Mouse (Mus musculus) B cell, adult (primary cell): ENCODE results near the gene Eif1. TPM values are rescaled to one million over a fixed set of nuclear protein-coding genes. Genes with fewer than 3 reads are reported as not detected.

ENCODE experiments used
- total RNA-seq: library from RNA; stranded (reverse); gene quantifications from 4 replicates; pipeline ENCODE4 v1.2.4, GENCODE M21; 2023; ENCODE audit not compliant: inconsistent age

The Eif1 gene
- total RNA-seq = 2,378 to 2,468 TPM (median 2,410 TPM) in 4 replicates

DNA sequence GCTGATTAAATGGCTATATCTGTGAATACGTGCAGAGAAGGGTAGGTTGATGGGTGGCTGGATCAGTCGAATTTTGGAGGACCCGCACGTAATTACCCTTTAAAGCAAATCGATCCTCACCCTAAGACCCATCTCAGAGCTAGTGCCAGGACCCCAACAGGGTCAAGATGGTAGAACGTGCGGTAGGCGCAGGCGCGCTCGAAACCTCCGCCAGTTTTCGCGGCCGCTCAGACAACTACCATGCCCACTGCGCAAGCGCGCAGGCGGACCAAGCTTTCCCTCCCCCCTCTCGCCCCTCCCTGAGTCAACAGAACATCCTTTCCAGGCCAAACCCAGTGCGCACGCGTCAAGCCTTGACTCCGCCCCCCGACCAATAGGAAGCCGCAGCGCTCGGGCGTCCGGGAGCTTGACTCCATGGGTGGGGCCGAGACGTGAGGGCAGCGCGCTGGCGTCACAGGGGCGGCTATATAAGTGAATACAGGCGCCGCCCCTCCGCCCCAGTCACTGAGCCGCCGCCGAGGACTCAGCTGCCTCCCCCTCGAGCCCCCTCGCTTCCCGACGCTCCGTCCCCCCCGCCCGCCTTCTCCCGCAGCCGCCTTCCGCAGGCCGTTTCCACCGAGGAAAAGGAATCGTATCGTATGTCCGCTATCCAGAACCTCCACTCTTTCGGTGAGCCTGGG, at the start of gene Eif1:
Gene Eif1, plus strand, starts transcription at position 394 of the 680 bp plus-strand sequence.

GRCm38 (mm10) chr11:100333944-100334457, 14.3 kb downstream of the Eif1 start, which contains the start of gene Gast:
Gene Gast, plus strand, starts transcription at chr11:100334407.

GRCm38 (mm10) chr11:100355972-100356818, 36.5 kb downstream of the Eif1 start, which contains the start of gene Hap1:
Gene Hap1, minus strand, starts transcription at chr11:100356128.

Other genes starting within 250 kb of the Eif1 start
- gene Krt32, start 231.7 kb upstream of the Eif1 start, total RNA-seq = not detected in 4 replicates
- not detected in 4 replicates for gene Krt35, start 223.6 kb upstream of the Eif1 start, total RNA-seq
- not detected in 4 replicates for gene Krt36, start 214.3 kb upstream of the Eif1 start, total RNA-seq
- gene Krt13, start 198.3 kb upstream of the Eif1 start, total RNA-seq = not detected in 4 replicates
- gene Krt15, start 184.0 kb upstream of the Eif1 start, total RNA-seq = not detected in 4 replicates
- 0.45 to 1.1 TPM in 2 of 4 replicates, not detected in the others for gene Krt19, start 171.2 kb upstream of the Eif1 start, total RNA-seq
- gene Krt9, start 126.6 kb upstream of the Eif1 start, total RNA-seq = not detected in 4 replicates
- gene Krt14, start 112.3 kb upstream of the Eif1 start, total RNA-seq = not detected in 4 replicates
- not detected in 4 replicates for gene Krt16, start 71.0 kb upstream of the Eif1 start, total RNA-seq
- gene Krt17, start 58.9 kb upstream of the Eif1 start, total RNA-seq = not detected in 4 replicates
- gene Krt42, start 50.0 kb upstream of the Eif1 start, total RNA-seq = not detected in 4 replicates
- gene Gast, start 14.5 kb downstream of the Eif1 start, total RNA-seq = not detected in 4 replicates
- gene Hap1, start 36.2 kb downstream of the Eif1 start, total RNA-seq = 2.0 to 3.5 TPM (median 2.4 TPM) in 4 replicates
- gene Jup, start 77.9 kb downstream of the Eif1 start, total RNA-seq = 12.6 to 22.2 TPM (median 13.9 TPM) in 4 replicates
- gene P3h4, start 95.0 kb downstream of the Eif1 start, total RNA-seq = 0.24 TPM in 1 of 4 replicates, not detected in the others
- gene Fkbp10, start 95.8 kb downstream of the Eif1 start, total RNA-seq = not detected in 4 replicates
- 60.8 to 67.9 TPM (median 62.0 TPM) in 4 replicates for gene Nt5c3b, start 121.9 kb downstream of the Eif1 start, total RNA-seq
- 1.2 to 3.1 TPM (median 2.1 TPM) in 4 replicates for gene Klhl10, start 122.0 kb downstream of the Eif1 start, total RNA-seq
- gene Klhl11, start 152.9 kb downstream of the Eif1 start, total RNA-seq = 20.4 to 24.2 TPM (median 22.4 TPM) in 4 replicates
- 158 to 172 TPM (median 161 TPM) in 4 replicates for gene Acly, start 208.1 kb downstream of the Eif1 start, total RNA-seq
- gene Ttc25, start 225.7 kb downstream of the Eif1 start, total RNA-seq = 0.32 to 0.51 TPM (median 0.39 TPM) in 3 of 4 replicates, not detected in the other